Mouse (Mus musculus) T-helper 1 cell (primary cell): ENCODE results near the gene Cct8l1.

Source experiments
- in situ Hi-C: fragments of 300-600 bp; cut with MboI, MseI; formaldehyde crosslinking; loops from one replicate; pipeline ENCODE4 v1.15.1; 2025; ENCODE audit warnings: high pct_unique_total_duplicates

The Cct8l1 gene

GRCm38 (mm10) chr5:25515767-25516166 is at the start of gene Cct8l1:
Cct8l1 (plus strand) TSS chr5:25516067.
- in situ Hi-C loops = no loop called here

DNA sequence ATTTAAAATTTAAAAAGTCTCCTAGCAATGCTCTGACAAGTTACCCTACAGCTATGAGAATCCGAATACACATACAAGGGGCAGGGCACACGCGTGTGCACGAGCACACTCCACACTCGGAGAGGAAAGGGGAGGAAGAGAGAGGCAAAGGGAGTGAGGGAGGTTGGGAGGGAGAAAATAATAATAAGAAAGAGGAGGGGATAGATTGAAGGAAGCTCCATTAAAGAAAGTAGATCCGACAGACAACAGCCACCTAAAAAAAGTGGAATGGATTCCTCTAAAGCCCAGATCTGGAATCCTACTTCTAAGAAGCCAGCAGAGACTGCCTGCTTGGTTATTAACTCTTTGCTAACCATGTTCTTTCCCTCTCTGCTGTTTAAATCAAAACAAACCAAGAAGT is 43.8 kb upstream of the Cct8l1 start:
- in situ Hi-C loops = no loop called here

DNA sequence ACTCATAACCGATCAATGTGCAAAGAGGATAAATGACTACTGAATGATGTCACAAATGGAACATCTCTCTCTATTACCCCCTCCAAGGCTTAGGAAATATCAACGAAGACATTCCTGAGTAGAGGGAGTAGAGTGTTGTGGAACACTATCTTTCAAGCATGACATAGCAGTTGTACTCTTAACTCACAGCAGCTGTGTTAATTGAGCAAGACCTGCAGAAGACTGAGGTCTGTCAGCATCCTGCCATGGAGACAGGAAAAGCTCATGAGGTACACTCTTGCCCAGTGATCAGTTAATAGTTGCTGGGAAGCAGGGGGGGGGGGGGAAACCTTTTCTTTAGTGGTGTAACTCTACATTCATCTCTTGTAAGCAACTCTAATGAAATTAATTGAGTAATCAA is 40.1 kb upstream of the Cct8l1 start:
- in situ Hi-C loops = no loop called here

DNA sequence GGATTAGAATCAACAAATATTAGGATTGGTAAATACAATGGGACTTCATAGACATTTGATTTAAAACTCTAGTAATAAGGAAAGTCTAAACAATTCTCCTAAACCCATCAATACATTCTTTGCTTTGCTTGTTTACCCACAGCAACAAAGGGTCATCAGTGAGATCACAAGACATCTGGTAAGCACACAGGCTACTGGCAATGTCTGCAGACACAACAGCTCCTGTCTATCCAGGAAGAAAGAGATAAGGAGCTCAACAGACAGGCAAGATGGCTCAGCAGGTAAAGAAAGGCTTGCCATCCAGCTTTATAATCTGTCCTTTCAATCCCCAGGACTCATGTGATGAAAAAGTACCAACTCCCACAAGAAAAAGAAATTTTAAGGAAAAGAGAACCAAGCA is 37.0 kb upstream of the Cct8l1 start:
- in situ Hi-C loops = no loop called here

- in situ Hi-C loops = no loop called here
Measured at GRCm38 (mm10) chr5:25496652-25497051, 19.2 kb upstream of the Cct8l1 start.

DNA sequence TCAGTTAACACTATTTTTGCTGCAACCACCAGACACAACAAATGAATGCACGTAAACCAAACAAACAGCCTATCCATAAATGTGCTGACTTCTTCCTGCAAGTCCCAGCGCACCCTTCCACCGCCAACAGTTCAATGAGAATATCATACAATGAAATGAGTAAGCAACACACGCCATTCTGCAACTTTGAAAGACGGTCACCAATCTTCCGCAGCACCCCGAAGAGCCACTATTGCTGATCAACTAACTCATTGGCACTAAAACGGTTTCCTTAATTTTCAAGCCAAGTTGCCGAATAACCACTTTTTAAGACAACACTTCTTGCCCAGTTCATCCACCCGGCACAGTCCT is 18.5 kb upstream of the Cct8l1 start:
- in situ Hi-C loops = no loop called here

GRCm38 (mm10) chr5:25497720-25498345 is 18.0 kb upstream of the Cct8l1 start:
- in situ Hi-C loops = no loop called here

DNA sequence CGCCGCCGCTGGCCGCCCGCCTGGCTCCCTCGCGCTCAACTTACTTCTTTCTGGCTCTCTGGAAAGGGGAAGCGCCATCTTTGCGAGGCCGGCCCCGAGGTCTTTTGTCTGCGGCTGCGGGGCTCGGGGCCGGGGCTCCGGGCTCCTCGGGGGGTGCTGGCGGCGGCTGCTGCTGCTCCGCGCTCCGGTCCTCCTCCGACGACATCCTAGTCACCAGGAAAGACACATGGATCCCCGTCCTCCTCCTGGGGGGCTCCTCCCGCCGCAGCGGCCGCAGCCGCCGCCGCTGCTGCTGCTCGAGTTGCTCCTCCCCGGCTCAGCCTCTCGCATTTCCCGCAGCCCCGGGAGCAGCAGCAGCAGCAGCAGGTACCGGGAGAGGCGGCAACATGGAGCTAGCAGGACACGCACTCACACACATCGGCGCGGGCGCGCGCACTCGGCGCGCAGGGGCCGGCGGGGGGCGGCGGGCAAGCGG is 17.5 kb upstream of the Cct8l1 start, which contains the start of gene Kmt2c:
Kmt2c (minus strand) TSS at position 438 of the 475 bp plus-strand sequence.
- in situ Hi-C loops = no loop called here

GRCm38 (mm10) chr5:25498821-25499422 is 16.9 kb upstream of the Cct8l1 start:
- in situ Hi-C loops = no loop called here

- in situ Hi-C loops = no loop called here
Measured at GRCm38 (mm10) chr5:25499423-25500398, 16.2 kb upstream of the Cct8l1 start.

DNA sequence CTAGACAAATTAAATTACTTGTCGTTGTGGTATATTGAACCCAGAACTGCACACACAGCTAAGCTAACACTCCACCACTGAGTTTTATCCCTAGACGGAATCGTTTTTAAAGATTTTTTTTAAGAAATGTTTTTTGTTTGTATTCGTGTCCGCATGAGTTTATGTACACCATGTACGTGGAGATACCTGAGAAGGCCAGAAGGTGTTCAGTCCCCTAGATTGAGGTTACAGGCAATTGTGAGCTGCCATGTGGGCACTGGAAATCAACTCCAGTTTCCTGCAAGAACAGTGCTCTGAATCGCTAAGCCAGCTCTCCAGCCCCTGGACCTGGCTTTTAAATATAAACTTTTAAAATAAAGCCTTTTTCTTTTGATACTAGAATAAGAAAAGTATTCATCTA is 15.2 kb upstream of the Cct8l1 start:
- in situ Hi-C loops = no loop called here

DNA sequence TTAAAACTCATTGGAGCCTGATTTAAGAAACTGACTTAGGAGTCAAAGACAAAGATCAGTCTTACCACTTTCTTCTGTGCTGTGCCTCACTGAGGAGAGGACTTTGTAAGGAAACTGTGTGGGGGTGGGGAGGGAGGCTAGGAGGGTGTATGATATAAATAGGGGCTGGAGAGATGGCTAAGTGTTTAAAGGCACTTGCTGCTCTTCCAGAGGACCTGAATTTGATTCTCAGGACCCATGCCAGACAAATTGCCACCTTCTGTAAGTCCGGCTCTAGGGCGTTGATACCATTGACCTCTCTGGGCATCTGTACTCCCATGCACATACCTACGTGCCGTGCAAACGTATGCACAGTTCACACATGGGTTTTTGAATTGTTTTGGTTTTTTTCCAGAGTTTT is 9.8 kb upstream of the Cct8l1 start:
- in situ Hi-C loops = no loop called here

- in situ Hi-C loops = no loop called here
Measured at GRCm38 (mm10) chr5:25516301-25516895, 531 bp downstream of the Cct8l1 start.

- in situ Hi-C loops = no loop called here
Measured at GRCm38 (mm10) chr5:25517550-25517949, 1.7 kb downstream of the Cct8l1 start.

- in situ Hi-C loops = no loop called here
Measured at GRCm38 (mm10) chr5:25519820-25520219, 4.0 kb downstream of the Cct8l1 start.

GRCm38 (mm10) chr5:25521461-25521860 is 5.6 kb downstream of the Cct8l1 start:
- in situ Hi-C loops = no loop called here

- in situ Hi-C loops = no loop called here
Measured at GRCm38 (mm10) chr5:25526116-25526515, 10.2 kb downstream of the Cct8l1 start.

GRCm38 (mm10) chr5:25526926-25527325 is 11.1 kb downstream of the Cct8l1 start:
- in situ Hi-C loops = no loop called here

- in situ Hi-C loops = no loop called here
Measured at GRCm38 (mm10) chr5:25527971-25528370, 12.1 kb downstream of the Cct8l1 start.

- in situ Hi-C loops = no loop called here
Measured at GRCm38 (mm10) chr5:25528851-25529528, 13.1 kb downstream of the Cct8l1 start.
